Mouse (Mus musculus): ENCODE measurements around the gene Hnrnpc. TPM values are rescaled to one million over a fixed set of nuclear protein-coding genes. Genes with fewer than 3 reads are reported as not detected.

The Hnrnpc gene
- polyA plus RNA-seq (2014; fragmentation: Nextera tagmentation; extraction: Ambion mirVana): 1,003 and 1,066 TPM in 2 replicates

DNA sequence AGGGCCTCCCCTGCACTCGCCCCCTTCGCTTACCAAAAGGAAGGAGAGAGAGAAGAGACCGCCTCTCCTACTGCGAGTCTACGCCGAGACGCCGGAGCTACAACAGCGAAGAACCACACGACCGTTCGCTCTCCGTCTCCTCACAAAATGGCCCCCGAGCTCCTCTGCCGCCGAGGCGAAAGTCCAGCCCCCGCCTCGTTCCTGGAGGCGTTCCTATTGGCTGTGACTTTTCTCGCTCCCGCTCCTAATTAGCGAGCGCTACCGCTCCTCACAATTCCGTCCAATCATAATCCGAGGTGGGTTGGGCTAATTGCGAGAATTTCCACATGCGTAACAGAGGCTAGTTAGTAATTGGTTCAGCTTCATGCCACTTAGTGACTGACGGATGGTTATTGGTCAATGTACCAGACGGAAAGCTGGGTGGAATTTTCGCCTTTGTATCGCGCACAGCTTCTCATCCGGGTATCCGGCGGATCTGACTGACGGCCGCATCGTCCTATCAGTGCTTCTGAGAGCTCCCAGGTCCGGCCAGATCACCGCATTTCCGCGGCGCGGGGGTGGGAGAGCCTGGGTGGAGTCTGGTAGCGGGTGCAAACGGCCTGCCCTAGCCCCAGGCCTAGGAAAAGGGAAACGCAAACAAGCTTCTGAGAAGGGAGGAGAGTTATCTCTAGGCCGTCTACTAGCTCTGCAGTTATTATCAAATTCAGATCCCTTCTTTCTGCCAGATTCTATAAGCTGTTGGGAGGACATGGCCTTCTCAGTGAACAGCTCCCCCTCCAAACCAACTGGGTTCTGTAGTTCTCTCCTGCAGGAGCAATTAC is at the start of gene Hnrnpc:
TSS of gene Hnrnpc (minus strand) at position 173 of the 821 bp plus-strand sequence.
- Histone ChIP-seq H3K27ac (replicated peaks; ENCODE audit: low read depth, low read length) (peak within 1 kb of the TSS; percentile 91), H3K36me3 (replicated peaks; ENCODE audit: control insufficient read depth, insufficient read depth, low read depth, low read length) (no peaks in the 10 kb centered on the region), H3K4me2 (ENCODE audit: low read depth, low read length) (peak within 1 kb of the TSS; percentile 71), H3K9ac (replicated peaks; ENCODE audit: low read length) (peak within 1 kb of the TSS; percentile 100), H3K4me3 (ENCODE audit: low read depth, low read length) (peak within 1 kb of the TSS; percentile 98), H3K4me1 (ENCODE audit: control insufficient read depth, insufficient read depth, low read length) (no peaks in the 10 kb centered on the region; the same call in 1 of the 2 replicates), H3K27me3 (ENCODE audit: control insufficient read depth, insufficient read depth, low read length) (no peaks in the 10 kb centered on the region), H3K9me3 (replicated peaks; ENCODE audit: control insufficient read depth, low read length) (no peaks in the 10 kb centered on the region)
- under 1% methylated on average over 46 of the region's 50 CpGs for WGBS
- DNase-seq (ENCODE audit: low spot score) (peak; percentile 100), ATAC-seq (replicated peaks; ENCODE audit: insufficient number of reproducible peaks, low FRiP score, low TSS enrichment, low read depth) (peak; percentile 99)

- Histone ChIP-seq H3K4me3 (ENCODE audit: low read depth, low read length) (no peak overlapping the region), H3K4me2 (ENCODE audit: low read depth, low read length) (no peak overlapping the region), H3K27ac (replicated peaks; ENCODE audit: low read depth, low read length) (no peak overlapping the region), H3K9me3 (replicated peaks; ENCODE audit: control insufficient read depth, low read length) (no peaks in the 10 kb centered on the region), H3K27me3 (ENCODE audit: control insufficient read depth, insufficient read depth, low read length) (no peaks in the 10 kb centered on the region), H3K4me1 (ENCODE audit: control insufficient read depth, insufficient read depth, low read length) (no peaks in the 10 kb centered on the region), H3K9ac (replicated peaks; ENCODE audit: low read length) (no peak overlapping the region), H3K36me3 (replicated peaks; ENCODE audit: control insufficient read depth, insufficient read depth, low read depth, low read length) (no peaks in the 10 kb centered on the region)
- DNase-seq (ENCODE audit: low spot score): no peak
- ATAC-seq (replicated peaks; ENCODE audit: insufficient number of reproducible peaks, low FRiP score, low TSS enrichment, low read depth): no peak
- WGBS: 52% methylated on average over 3 of the region's 3 CpGs
These were observed 48.8 kb upstream of the Hnrnpc start for GRCm38 (mm10) chr14:52152613-52153012.

DNA sequence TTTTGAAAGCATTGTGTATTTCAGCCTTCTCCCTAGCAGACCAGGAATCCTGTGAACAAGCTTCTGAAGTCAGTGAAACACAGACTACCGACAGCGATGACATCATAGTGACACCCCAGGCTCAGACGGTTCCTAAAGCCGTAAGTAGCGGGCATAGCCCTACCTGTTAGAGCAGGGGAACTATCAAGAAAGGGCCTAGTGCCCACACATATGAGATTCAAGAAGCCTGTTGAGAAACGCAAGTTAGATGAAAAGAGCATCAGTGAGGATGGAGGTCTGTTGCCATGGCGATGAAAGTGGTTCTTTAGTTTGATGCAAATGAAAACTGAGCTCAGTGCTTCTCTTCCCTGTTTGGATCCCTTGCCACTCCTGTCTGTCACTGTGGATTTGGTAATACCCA is 48.4 kb upstream of the Hnrnpc start:
- no peaks in the 10 kb centered on the region for H3K27me3 ChIP-seq (ENCODE audit: control insufficient read depth, insufficient read depth, low read length)
- no peaks in the 10 kb centered on the region for H3K4me1 ChIP-seq (ENCODE audit: control insufficient read depth, insufficient read depth, low read length)
- no peaks in the 10 kb centered on the region for H3K9me3 ChIP-seq (replicated peaks; ENCODE audit: control insufficient read depth, low read length)
- ATAC-seq (replicated peaks; ENCODE audit: insufficient number of reproducible peaks, low FRiP score, low TSS enrichment, low read depth) (no peak), DNase-seq (ENCODE audit: low spot score) (peak; percentile 23)
- H3K36me3 ChIP-seq (replicated peaks; ENCODE audit: control insufficient read depth, insufficient read depth, low read depth, low read length): no peaks in the 10 kb centered on the region
- H3K4me3 ChIP-seq (ENCODE audit: low read depth, low read length): no peak overlapping the region
- 45% methylated on average over 7 of the region's 7 CpGs for whole genome bisulfite sequencing
- H3K27ac ChIP-seq (replicated peaks; ENCODE audit: low read depth, low read length): no peak overlapping the region
- H3K4me2 ChIP-seq (ENCODE audit: low read depth, low read length): no peak overlapping the region
- no peak overlapping the region for H3K9ac ChIP-seq (replicated peaks; ENCODE audit: low read length)

- DNase-seq (ENCODE audit: low spot score): no peak
- H3K4me3 ChIP-seq (ENCODE audit: low read depth, low read length): no peak overlapping the region
- no peak overlapping the region for H3K9ac ChIP-seq (replicated peaks; ENCODE audit: low read length)
- H3K4me2 ChIP-seq (ENCODE audit: low read depth, low read length): no peak overlapping the region
- ATAC-seq (replicated peaks; ENCODE audit: insufficient number of reproducible peaks, low FRiP score, low TSS enrichment, low read depth): no peak
- H3K9me3 ChIP-seq (replicated peaks; ENCODE audit: control insufficient read depth, low read length): no peaks in the 10 kb centered on the region
- no peaks in the 10 kb centered on the region for H3K4me1 ChIP-seq (ENCODE audit: control insufficient read depth, insufficient read depth, low read length)
- no peak overlapping the region for H3K27ac ChIP-seq (replicated peaks; ENCODE audit: low read depth, low read length)
- no peaks in the 10 kb centered on the region for H3K27me3 ChIP-seq (ENCODE audit: control insufficient read depth, insufficient read depth, low read length)
- no peaks in the 10 kb centered on the region for H3K36me3 ChIP-seq (replicated peaks; ENCODE audit: control insufficient read depth, insufficient read depth, low read depth, low read length)
- 56% methylated on average over 4 of the region's 4 CpGs for WGBS
These were observed 46.1 kb upstream of the Hnrnpc start for GRCm38 (mm10) chr14:52149888-52150287.

GRCm38 (mm10) chr14:52146540-52146939 is 42.7 kb upstream of the Hnrnpc start:
- Histone ChIP-seq H3K27me3 (ENCODE audit: control insufficient read depth, insufficient read depth, low read length) (no peaks in the 10 kb centered on the region), H3K9ac (replicated peaks; ENCODE audit: low read length) (no peak overlapping the region), H3K27ac (replicated peaks; ENCODE audit: low read depth, low read length) (no peak overlapping the region), H3K9me3 (replicated peaks; ENCODE audit: control insufficient read depth, low read length) (no peaks in the 10 kb centered on the region), H3K4me1 (ENCODE audit: control insufficient read depth, insufficient read depth, low read length) (no peaks in the 10 kb centered on the region), H3K36me3 (replicated peaks; ENCODE audit: control insufficient read depth, insufficient read depth, low read depth, low read length) (no peaks in the 10 kb centered on the region), H3K4me3 (ENCODE audit: low read depth, low read length) (no peak overlapping the region), H3K4me2 (ENCODE audit: low read depth, low read length) (no peak overlapping the region)
- ATAC-seq (replicated peaks; ENCODE audit: insufficient number of reproducible peaks, low FRiP score, low TSS enrichment, low read depth): no peak
- 60% methylated on average over 4 of the region's 4 CpGs for WGBS
- peak; percentile 24 for DNase-seq (ENCODE audit: low spot score)

GRCm38 (mm10) chr14:52144165-52144564 is 40.3 kb upstream of the Hnrnpc start:
- Histone ChIP-seq H3K27me3 (ENCODE audit: control insufficient read depth, insufficient read depth, low read length) (no peaks in the 10 kb centered on the region), H3K9me3 (replicated peaks; ENCODE audit: control insufficient read depth, low read length) (no peaks in the 10 kb centered on the region), H3K4me3 (ENCODE audit: low read depth, low read length) (no peak overlapping the region), H3K4me1 (ENCODE audit: control insufficient read depth, insufficient read depth, low read length) (no peaks in the 10 kb centered on the region), H3K36me3 (replicated peaks; ENCODE audit: control insufficient read depth, insufficient read depth, low read depth, low read length) (no peaks in the 10 kb centered on the region), H3K27ac (replicated peaks; ENCODE audit: low read depth, low read length) (no peak overlapping the region), H3K4me2 (ENCODE audit: low read depth, low read length) (no peak overlapping the region), H3K9ac (replicated peaks; ENCODE audit: low read length) (no peak overlapping the region)
- WGBS: 70% methylated on average over 4 of the region's 4 CpGs
- ATAC-seq (replicated peaks; ENCODE audit: insufficient number of reproducible peaks, low FRiP score, low TSS enrichment, low read depth) (no peak), DNase-seq (ENCODE audit: low spot score) (no peak)

DNA sequence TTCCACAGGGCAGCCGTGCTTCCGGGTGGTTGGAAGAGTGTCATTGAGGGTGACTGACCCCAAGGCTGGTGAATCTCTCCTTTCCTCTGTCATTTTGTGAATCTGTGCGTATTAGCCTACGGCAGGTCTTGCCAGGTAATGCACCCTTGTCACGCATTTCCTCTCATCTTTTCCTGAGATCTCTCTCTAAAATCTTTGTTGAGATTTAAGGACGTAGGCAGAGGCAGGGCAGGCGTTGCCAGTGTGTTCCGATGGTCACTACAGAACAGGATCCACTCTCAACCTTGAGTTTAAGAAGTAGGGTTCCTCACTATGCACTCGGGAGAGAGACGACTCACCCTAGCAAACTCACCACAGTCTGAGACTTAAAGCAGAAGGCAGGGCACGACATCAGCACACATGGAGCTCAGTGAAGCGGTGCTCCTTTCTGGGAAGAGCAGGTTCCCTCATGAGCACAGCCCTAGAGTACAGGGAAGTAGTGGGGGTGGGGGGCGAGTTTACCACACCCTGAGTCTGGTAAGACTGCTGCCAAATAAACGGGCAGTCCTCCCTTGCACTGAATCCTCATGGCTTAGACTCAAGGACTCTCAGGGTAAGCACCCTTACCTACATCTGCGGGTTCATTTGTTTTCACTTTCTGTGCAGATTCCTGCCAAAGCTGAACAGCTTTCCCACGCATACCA is 37.8 kb upstream of the Hnrnpc start:
- ATAC-seq (replicated peaks; ENCODE audit: insufficient number of reproducible peaks, low FRiP score, low TSS enrichment, low read depth): no peak
- 73% methylated on average over 16 of the region's 16 CpGs for WGBS

More for the DNA sequence above, 37.8 kb upstream of the Hnrnpc start:
- H3K27me3 ChIP-seq (ENCODE audit: control insufficient read depth, insufficient read depth, low read length): no peaks in the 10 kb centered on the region
- no peaks in the 10 kb centered on the region for H3K36me3 ChIP-seq (replicated peaks; ENCODE audit: control insufficient read depth, insufficient read depth, low read depth, low read length)
- H3K27ac ChIP-seq (replicated peaks; ENCODE audit: low read depth, low read length): no peak overlapping the region
- no peaks in the 10 kb centered on the region for H3K9me3 ChIP-seq (replicated peaks; ENCODE audit: control insufficient read depth, low read length)
- no peaks in the 10 kb centered on the region for H3K4me1 ChIP-seq (ENCODE audit: control insufficient read depth, insufficient read depth, low read length)
- no peak overlapping the region for H3K9ac ChIP-seq (replicated peaks; ENCODE audit: low read length)
- H3K4me3 ChIP-seq (ENCODE audit: low read depth, low read length): no peak overlapping the region
- DNase-seq (ENCODE audit: low spot score): no peak
- no peak overlapping the region for H3K4me2 ChIP-seq (ENCODE audit: low read depth, low read length)
